Mouse (Mus musculus) embryonic facial prominence, embryonic 14.5 days (tissue): Measurements from ENCODE around the gene Fgf22. TPM values are rescaled to one million over a fixed set of nuclear protein-coding genes. Genes with fewer than 3 reads are reported as not detected.

Experiments used
- ATAC-seq: fragments of 200-750 bp; cut with Nextera tagmentation; 2 replicates; pipeline ENCODE4 v1.8.0; 2017; ENCODE audit warnings: low read depth, moderate number of reproducible peaks, moderate TSS enrichment
- DNase-seq: peaks from one replicate; pipeline ENCODE4 v3.0.0-alpha.2; 2015; ENCODE audit warnings: low spot score
- H3K27ac ChIP-seq: fragments of 300-500 bp; sonication (generic); replicated peaks from 2 replicates; pipeline ENCODE4 v1.5.1; 2014; ENCODE audit warnings: low read depth, mild to moderate bottlenecking, low read length, moderate library complexity
- H3K27me3 ChIP-seq: fragments of 300-500 bp; sonication (generic); replicated peaks from 2 replicates; pipeline ENCODE4 v1.6.1; 2014; ENCODE audit warnings: low read length; ENCODE audit not compliant: control insufficient read depth, insufficient read depth
- H3K36me3 ChIP-seq: fragments of 300-500 bp; sonication (generic); 2 replicates; pipeline ENCODE4 v1.6.1; 2014; ENCODE audit warnings: low read length, mixed read lengths; ENCODE audit not compliant: control insufficient read depth, insufficient read depth
- H3K4me1 ChIP-seq: fragments of 300-500 bp; sonication (generic); 2 replicates; pipeline ENCODE4 v1.6.1; 2014; ENCODE audit warnings: antibody characterized with exemption, low read length; ENCODE audit not compliant: control insufficient read depth, insufficient read depth
- H3K4me2 ChIP-seq: fragments of 300-500 bp; sonication (generic); 2 replicates; pipeline ENCODE4 v1.6.1; 2014; ENCODE audit warnings: low read depth, mild to moderate bottlenecking, low read length, moderate library complexity, mixed read lengths
- H3K4me3 ChIP-seq: fragments of 300-500 bp; sonication (generic); 2 replicates; pipeline ENCODE4 v1.5.1; 2014; ENCODE audit warnings: low read depth, mild to moderate bottlenecking, low read length
- H3K9ac ChIP-seq: fragments of 300-500 bp; sonication (generic); 2 replicates; pipeline ENCODE4 v1.6.1; 2014; ENCODE audit warnings: low read depth, mild to moderate bottlenecking, low read length, moderate library complexity, mixed read lengths
- H3K9me3 ChIP-seq: fragments of 300-500 bp; sonication (generic); 2 replicates; pipeline ENCODE4 v1.6.1; 2016; ENCODE audit warnings: low read length; ENCODE audit not compliant: control insufficient read depth
- WGBS: fragments of 180-500 bp; shearing (Covaris S2); extraction: QIAGEN DNeasy Blood & Tissue Kit; methylation state at CpG from one replicate; pipeline ENCODE4 v1.1.7; 2014; 5-methylcytosine and 5-hydroxymethylcytosine counted together
- polyA plus RNA-seq: library from polyadenylated mRNA; unstranded; fragments of >200 nt; fragmentation: Nextera tagmentation; extraction: Ambion mirVana; gene quantifications from 2 replicates; pipeline ENCODE4 v1.2.1, GENCODE M21; 2014

Gene Fgf22
- 0.35 and 0.38 TPM in 2 replicates for polyA plus RNA-seq

DNA sequence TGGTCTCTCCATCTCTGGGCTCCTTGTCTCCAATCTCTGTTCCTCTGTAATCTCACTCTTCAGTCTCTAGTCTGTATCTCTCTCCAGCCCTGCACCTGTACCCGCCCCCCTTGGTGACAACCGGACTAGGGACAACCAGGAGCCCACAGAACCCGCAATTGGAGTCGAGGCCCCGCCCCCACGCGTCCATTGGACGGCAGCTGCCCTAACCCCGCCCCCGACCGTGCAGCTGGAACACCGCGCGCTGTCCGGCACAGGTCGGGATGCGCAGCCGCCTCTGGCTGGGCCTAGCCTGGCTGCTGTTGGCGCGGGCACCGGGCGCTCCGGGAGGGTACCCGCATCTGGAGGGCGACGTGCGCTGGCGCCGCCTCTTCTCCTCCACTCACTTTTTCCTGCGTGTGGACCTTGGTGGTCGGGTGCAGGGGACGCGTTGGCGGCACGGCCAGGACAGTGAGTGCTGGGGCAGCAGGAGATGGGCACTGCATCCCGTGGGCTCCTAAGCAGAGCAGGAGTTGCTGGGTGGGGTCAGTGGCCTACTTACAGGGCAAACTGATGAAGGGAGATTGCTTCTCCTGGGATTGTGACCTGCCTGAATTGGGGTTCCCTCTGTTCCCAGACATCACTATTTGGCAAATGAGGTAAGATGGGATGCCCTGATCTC, at the start of gene Fgf22:
Fgf22 (plus strand) TSS at position 221 of the 661 bp plus-strand sequence.
- WGBS, result 0% methylated on average over 36 of the region's 36 CpGs
- no peaks in the 10 kb centered on the region for H3K9me3 ChIP-seq
- ATAC-seq, result peak; percentile 85
- peak within 1 kb of the TSS; percentile 63 for H3K4me2 ChIP-seq
- H3K4me3 ChIP-seq, result peak within 1 kb of the TSS; percentile 33
- peaks cover 39% of the 10 kb centered on the region for H3K36me3 ChIP-seq
- no peaks in the 10 kb centered on the region for H3K4me1 ChIP-seq
- H3K27me3 ChIP-seq, result no peaks in the 10 kb centered on the region
- DNase-seq, result peak; percentile 65
- peak within 1 kb of the TSS; percentile 56 for H3K9ac ChIP-seq
- H3K27ac ChIP-seq, result no peak within 1 kb of the TSS

GRCm38 (mm10) chr10:79705951-79706350, 48.9 kb upstream of the Fgf22 start:
- H3K36me3 ChIP-seq, result peaks cover 35% of the 10 kb centered on the region
- no peaks in the 10 kb centered on the region for H3K9me3 ChIP-seq
- no peaks in the 10 kb centered on the region for H3K27me3 ChIP-seq
- DNase-seq, result no peak
- peak overlapping the region; percentile 89 for H3K4me3 ChIP-seq
- peak overlapping the region; percentile 95 for H3K9ac ChIP-seq
- WGBS, result 89% methylated on average over 5 of the region's 5 CpGs
- H3K4me1 ChIP-seq, result peaks cover 23% of the 10 kb centered on the region
- no peak for ATAC-seq
- H3K27ac ChIP-seq, result no peak overlapping the region
- H3K4me2 ChIP-seq, result peak overlapping the region; percentile 94

GRCm38 (mm10) chr10:79706406-79707094, 48.3 kb upstream of the Fgf22 start:
- DNase-seq (no peak), ATAC-seq (no peak)
- H3K4me3 ChIP-seq, result peak overlapping the region; percentile 10; the same call in 1 of the 2 replicates
- no peaks in the 10 kb centered on the region for H3K9me3 ChIP-seq
- peaks cover 22% of the 10 kb centered on the region for H3K4me1 ChIP-seq
- WGBS, result 90% methylated on average over 5 of the region's 5 CpGs
- H3K4me2 ChIP-seq, result peak overlapping the region; percentile 94
- H3K9ac ChIP-seq, result peak overlapping the region; percentile 45
- H3K27me3 ChIP-seq, result no peaks in the 10 kb centered on the region
- no peak overlapping the region for H3K27ac ChIP-seq
- peaks cover 41% of the 10 kb centered on the region for H3K36me3 ChIP-seq

DNA sequence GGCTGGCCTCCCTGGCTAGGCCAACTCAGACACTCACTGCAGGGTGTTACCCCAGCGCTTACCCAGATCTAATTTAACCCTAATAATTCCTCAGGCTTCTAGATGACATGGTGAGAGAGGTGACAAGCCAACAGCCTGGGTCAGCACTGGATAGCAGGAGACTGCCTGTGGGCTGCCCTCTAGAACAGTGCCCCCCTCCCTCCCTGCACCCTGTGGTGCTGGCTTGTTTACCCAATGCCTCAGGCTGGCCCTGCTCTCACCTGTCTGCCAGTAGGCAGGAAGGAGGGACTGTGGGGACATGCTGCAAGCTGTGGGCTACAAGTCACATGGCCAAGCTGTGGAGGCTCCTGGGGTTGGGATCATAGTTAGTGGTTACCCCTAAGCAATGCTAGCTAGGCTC, 47.7 kb upstream of the Fgf22 start:
- Histone ChIP-seq H3K4me3 (no peak overlapping the region), H3K27ac (no peak overlapping the region), H3K27me3 (no peaks in the 10 kb centered on the region), H3K4me2 (peak overlapping the region; percentile 94; the same call in 1 of the 2 replicates), H3K4me1 (peaks cover 20% of the 10 kb centered on the region), H3K9ac (no peak overlapping the region), H3K9me3 (no peaks in the 10 kb centered on the region), H3K36me3 (peaks cover 47% of the 10 kb centered on the region)
- no peak for ATAC-seq
- WGBS, result 80% methylated on average over 1 of the region's 1 CpGs
- no peak for DNase-seq

DNA sequence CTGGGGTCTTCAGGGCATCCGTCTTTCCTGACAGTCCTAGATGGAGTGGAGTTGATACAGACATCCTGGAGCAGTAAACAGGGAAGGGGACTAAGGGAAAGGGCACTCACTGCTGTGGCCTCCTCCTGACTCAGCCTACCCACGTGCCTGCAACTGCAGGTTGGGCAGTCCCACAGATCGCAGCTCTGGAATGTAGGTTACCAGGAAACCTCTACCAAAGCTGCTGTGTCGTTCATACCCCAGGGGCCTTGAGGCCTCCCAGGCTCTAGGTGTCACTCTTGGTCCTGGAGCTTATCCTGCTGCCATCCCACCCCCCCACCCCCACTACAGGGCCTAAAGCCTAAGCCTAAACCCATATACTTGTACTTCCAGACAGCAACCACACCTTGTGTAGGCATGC, 47.1 kb upstream of the Fgf22 start:
- Histone ChIP-seq H3K9ac (no peak overlapping the region), H3K4me3 (no peak overlapping the region), H3K4me1 (peaks cover 20% of the 10 kb centered on the region), H3K27ac (no peak overlapping the region), H3K4me2 (no peak overlapping the region), H3K27me3 (no peaks in the 10 kb centered on the region), H3K9me3 (no peaks in the 10 kb centered on the region), H3K36me3 (peaks cover 48% of the 10 kb centered on the region)
- DNase-seq (no peak), ATAC-seq (no peak)
- 71% methylated on average over 4 of the region's 4 CpGs for WGBS

- Histone ChIP-seq H3K9me3 (no peaks in the 10 kb centered on the region), H3K36me3 (peaks cover 48% of the 10 kb centered on the region), H3K4me1 (peaks cover 20% of the 10 kb centered on the region), H3K4me3 (no peak overlapping the region), H3K27ac (no peak overlapping the region), H3K9ac (no peak overlapping the region), H3K27me3 (no peaks in the 10 kb centered on the region), H3K4me2 (no peak overlapping the region)
- ATAC-seq (no peak), DNase-seq (no peak)
- 87% methylated on average over 21 of the region's 21 CpGs for WGBS
Measured at GRCm38 (mm10) chr10:79708668-79709067, 46.2 kb upstream of the Fgf22 start.

DNA sequence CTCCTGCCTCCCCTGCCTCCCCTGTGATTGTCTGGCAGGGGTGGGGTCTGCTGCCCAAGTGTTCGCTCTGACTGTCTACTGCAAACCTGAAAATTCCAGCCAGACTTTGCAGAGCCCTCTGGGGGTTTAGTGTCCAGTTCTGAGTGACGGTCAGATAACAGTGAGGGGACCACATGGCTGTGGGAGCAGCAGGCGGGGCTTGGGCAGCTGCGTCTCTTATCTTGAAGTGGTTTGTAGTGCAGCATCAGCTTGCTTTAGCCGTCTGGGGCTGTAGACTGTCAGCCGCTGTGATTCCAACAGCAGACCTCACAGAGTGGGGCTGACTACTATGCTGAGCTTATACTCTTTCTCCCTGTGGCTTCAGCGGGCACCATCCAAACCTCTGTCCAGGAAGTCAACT, 45.6 kb upstream of the Fgf22 start:
- H3K9me3 ChIP-seq, result no peaks in the 10 kb centered on the region
- peaks cover 48% of the 10 kb centered on the region for H3K36me3 ChIP-seq
- no peaks in the 10 kb centered on the region for H3K27me3 ChIP-seq
- DNase-seq (no peak), ATAC-seq (no peak)
- WGBS, result 81% methylated on average over 7 of the region's 7 CpGs
- H3K4me3 ChIP-seq, result no peak overlapping the region
- no peak overlapping the region for H3K27ac ChIP-seq
- no peak overlapping the region for H3K9ac ChIP-seq
- H3K4me2 ChIP-seq, result no peak overlapping the region
- peaks cover 17% of the 10 kb centered on the region for H3K4me1 ChIP-seq

DNA sequence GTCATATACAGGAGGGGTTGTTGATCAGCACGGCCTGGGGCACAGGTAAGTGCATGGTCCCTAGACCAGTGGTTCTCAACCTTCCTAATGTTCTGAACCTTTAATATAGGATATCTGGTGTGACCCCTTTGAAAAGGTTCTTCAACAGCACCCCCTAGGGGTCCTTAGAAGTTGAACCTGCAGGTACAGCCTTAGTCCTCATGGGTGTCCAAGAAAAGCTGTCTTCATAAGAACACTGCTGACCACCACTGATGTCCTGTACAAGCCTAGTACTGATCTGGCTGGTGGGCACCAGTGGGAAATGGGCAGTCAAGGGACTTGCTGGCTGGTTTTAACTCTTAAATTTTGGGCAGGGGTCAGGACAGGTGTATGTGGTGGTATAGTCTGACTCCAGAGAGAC, 42.8 kb upstream of the Fgf22 start:
- Histone ChIP-seq H3K9me3 (no peaks in the 10 kb centered on the region), H3K9ac (no peak overlapping the region), H3K36me3 (peaks cover 43% of the 10 kb centered on the region), H3K27me3 (peaks cover 26% of the 10 kb centered on the region), H3K27ac (no peak overlapping the region), H3K4me3 (no peak overlapping the region), H3K4me2 (no peak overlapping the region), H3K4me1 (peaks cover 2% of the 10 kb centered on the region; the same call in 1 of the 2 replicates)
- DNase-seq (no peak), ATAC-seq (0 out of 2 replicates have a peak, but pooled peaks have one; percentile 5)
- WGBS, result 80% methylated on average over 1 of the region's 1 CpGs
